Mouse (Mus musculus): ENCODE results near the gene Agpat4.

The Agpat4 gene

GRCm38 (mm10) chr17:12228471-12228870, 110.0 kb downstream of the Agpat4 start:
- DNase-seq (ENCODE audit: low spot score), result no peak

GRCm38 (mm10) chr17:12229756-12230155, 111.3 kb downstream of the Agpat4 start:
- DNase-seq (ENCODE audit: low spot score), result no peak

- no peak for DNase-seq (ENCODE audit: low spot score)
These were observed 111.7 kb downstream of the Agpat4 start for GRCm38 (mm10) chr17:12230167-12230566.

GRCm38 (mm10) chr17:12231087-12231486, 112.6 kb downstream of the Agpat4 start:
- DNase-seq (ENCODE audit: low spot score), result no peak

- DNase-seq (ENCODE audit: low spot score), result no peak
These were observed 114.2 kb downstream of the Agpat4 start for GRCm38 (mm10) chr17:12232724-12233123.

- no peak for DNase-seq (ENCODE audit: low spot score)
These were observed 122.2 kb downstream of the Agpat4 start for GRCm38 (mm10) chr17:12240701-12241100.

- DNase-seq (ENCODE audit: low spot score), result peak; percentile 16
These were observed 131.4 kb downstream of the Agpat4 start for GRCm38 (mm10) chr17:12249783-12250504.

- no peak for DNase-seq (ENCODE audit: low spot score)
These were observed 132.1 kb downstream of the Agpat4 start for GRCm38 (mm10) chr17:12250581-12250980.

GRCm38 (mm10) chr17:12256142-12256541, 137.6 kb downstream of the Agpat4 start:
- DNase-seq (ENCODE audit: low spot score), result no peak

- no peak for DNase-seq (ENCODE audit: low spot score)
These were observed 140.0 kb downstream of the Agpat4 start for GRCm38 (mm10) chr17:12258517-12258916.

GRCm38 (mm10) chr17:12259957-12260356, 141.5 kb downstream of the Agpat4 start:
- DNase-seq (ENCODE audit: low spot score), result no peak

GRCm38 (mm10) chr17:12261376-12261775, 142.9 kb downstream of the Agpat4 start:
- no peak for DNase-seq (ENCODE audit: low spot score)

- peak; percentile 12 for DNase-seq (ENCODE audit: low spot score)
These were observed 143.4 kb downstream of the Agpat4 start for GRCm38 (mm10) chr17:12261887-12262286.

- no peak for DNase-seq (ENCODE audit: low spot score)
These were observed 144.3 kb downstream of the Agpat4 start for GRCm38 (mm10) chr17:12262851-12263250.

- DNase-seq (ENCODE audit: low spot score), result no peak
These were observed 145.3 kb downstream of the Agpat4 start for GRCm38 (mm10) chr17:12263787-12264186.

- DNase-seq (ENCODE audit: low spot score), result no peak
These were observed 145.8 kb downstream of the Agpat4 start for GRCm38 (mm10) chr17:12264293-12264692.

- DNase-seq (ENCODE audit: low spot score), result peak; percentile 70
These were observed 147.7 kb downstream of the Agpat4 start for GRCm38 (mm10) chr17:12265969-12266925.

- DNase-seq (ENCODE audit: low spot score), result no peak
These were observed 149.6 kb downstream of the Agpat4 start for GRCm38 (mm10) chr17:12268091-12268490.

- no peak for DNase-seq (ENCODE audit: low spot score)
These were observed 150.0 kb downstream of the Agpat4 start for GRCm38 (mm10) chr17:12268538-12268937.

All from adipocyte (in vitro differentiated cells).